Mouse (Mus musculus) small intestine, adult 2 months (tissue): Measurements from ENCODE around the gene Itga2b.

Experiments used
- CTCF ChIP-seq: fragments of 200-500 bp; IDR thresholded peaks from 2 replicates; pipeline ENCODE4 v1.5.1; 2012; ENCODE audit warnings: low read depth, mild to moderate bottlenecking, control low read depth, inconsistent platforms, low read length, moderate library complexity, mixed read lengths; ENCODE audit not compliant: insufficient replicate concordance, insufficient read length; ENCODE audit errors: extremely low read depth
- POLR2A ChIP-seq: fragments of 200-500 bp; IDR thresholded peaks from 2 replicates; pipeline ENCODE4 v1.6.1; 2012; ENCODE audit warnings: low read depth, mild to moderate bottlenecking, control low read depth, inconsistent platforms, low read length, moderate library complexity

DNA sequence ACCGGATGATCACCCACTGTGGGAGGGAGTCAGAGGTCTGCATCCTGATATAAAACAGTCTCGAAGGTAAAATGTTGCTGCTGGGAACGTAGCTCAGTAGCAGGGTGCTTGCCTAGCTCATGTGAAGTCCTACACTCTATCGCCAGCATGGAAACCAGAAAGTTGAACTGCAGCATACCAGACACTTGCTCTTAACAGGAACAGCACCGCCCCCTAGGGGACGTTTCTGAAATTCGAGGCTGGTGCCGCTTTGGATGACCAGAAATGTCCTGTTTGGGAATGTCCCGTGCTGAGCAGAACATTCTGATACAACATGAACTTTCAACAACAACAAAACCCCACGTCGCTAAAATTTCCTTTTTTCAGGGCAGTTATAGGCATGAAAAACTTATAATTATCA is 58.2 kb downstream of the Itga2b start:
- TF ChIP-seq POLR2A (no peak), CTCF (peak; percentile 93; the same call in 1 of the 2 replicates)
